Mouse (Mus musculus) liver, embryonic 15.5 days (tissue): ENCODE results near the gene Txlnb. TPM values are rescaled to one million over a fixed set of nuclear protein-coding genes. Genes with fewer than 3 reads are reported as not detected.
"Not testable (repeated sequence)": the region's sequence is repeated elsewhere in the genome, so short reads cannot be mapped to it uniquely, and the experiment has no call there.

Source experiments
- ATAC-seq: fragments of 200-750 bp; cut with Nextera tagmentation; 2 replicates; pipeline ENCODE4 v1.8.0; 2017; ENCODE audit warnings: moderate number of reproducible peaks, mild to moderate bottlenecking, moderate library complexity; ENCODE audit not compliant: insufficient read depth
- H3K27ac ChIP-seq: fragments of 300-500 bp; sonication (generic); replicated peaks from 2 replicates; pipeline ENCODE4 v1.5.1; 2015; ENCODE audit warnings: mild to moderate bottlenecking, inconsistent platforms
- H3K27me3 ChIP-seq: fragments of 300-500 bp; sonication (generic); 2 replicates; pipeline ENCODE4 v1.6.1; 2015; ENCODE audit warnings: mild to moderate bottlenecking, inconsistent platforms
- H3K36me3 ChIP-seq: fragments of 300-500 bp; sonication (generic); replicated peaks from 2 replicates; pipeline ENCODE4 v1.6.1; 2015; ENCODE audit warnings: moderate library complexity, mild to moderate bottlenecking, inconsistent platforms
- H3K4me1 ChIP-seq: fragments of 300-500 bp; sonication (generic); replicated peaks from 2 replicates; pipeline ENCODE4 v1.6.1; 2015; ENCODE audit warnings: inconsistent platforms
- H3K4me2 ChIP-seq: fragments of 300-500 bp; sonication (generic); 2 replicates; pipeline ENCODE4 v1.6.1; 2015; ENCODE audit warnings: moderate library complexity, mild to moderate bottlenecking, inconsistent platforms
- H3K4me3 ChIP-seq: fragments of 300-500 bp; sonication (generic); replicated peaks from 2 replicates; pipeline ENCODE4 v1.5.1; 2015; ENCODE audit warnings: mild to moderate bottlenecking, inconsistent platforms
- H3K9ac ChIP-seq: fragments of 300-500 bp; sonication (generic); 2 replicates; pipeline ENCODE4 v1.6.1; 2015; ENCODE audit warnings: moderate library complexity, mild to moderate bottlenecking, inconsistent platforms
- H3K9me3 ChIP-seq: fragments of 300-500 bp; sonication (generic); replicated peaks from 2 replicates; pipeline ENCODE4 v1.6.1; 2016; ENCODE audit warnings: inconsistent platforms
- WGBS: fragments of 180-500 bp; shearing (Covaris S2); methylation state at CpG from one replicate; pipeline ENCODE4 v1.1.7; 2015; ENCODE audit warnings: mixed read lengths; ENCODE audit not compliant: insufficient replicate concordance; 5-methylcytosine and 5-hydroxymethylcytosine counted together
- polyA plus RNA-seq: library from polyadenylated mRNA; unstranded; fragments of >200 nt; fragmentation: Nextera tagmentation; extraction: Ambion mirVana; gene quantifications from 2 replicates; pipeline ENCODE4 v1.2.1, GENCODE M21; 2015

The Txlnb gene
- polyA plus RNA-seq, 1 experiment from 2014 or later = 0.22 TPM

DNA sequence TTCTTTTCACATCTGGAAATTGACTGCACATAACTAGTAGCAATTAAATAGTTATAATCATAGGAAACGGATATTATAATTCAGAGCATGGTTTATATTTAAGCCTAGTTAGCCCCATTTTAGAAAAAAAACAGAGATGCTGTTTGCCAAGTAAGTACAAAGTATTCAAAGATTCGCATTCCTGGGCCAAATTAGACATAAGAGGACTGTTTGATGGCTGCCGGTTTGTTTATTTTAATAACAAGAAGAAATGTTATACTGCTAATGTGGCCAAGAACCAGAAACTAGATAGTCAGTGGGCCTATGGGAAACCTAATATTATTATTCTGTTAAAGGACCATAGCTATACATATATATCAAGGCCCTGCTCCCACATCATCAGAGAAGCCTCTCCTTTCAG lies 9.3 kb upstream of the Txlnb start:
- H3K36me3 ChIP-seq = no peaks in the 10 kb centered on the region
- H3K4me3 ChIP-seq = no peak overlapping the region
- no peak overlapping the region for H3K4me2 ChIP-seq
- no peak overlapping the region for H3K9ac ChIP-seq
- H3K27me3 ChIP-seq = no peaks in the 10 kb centered on the region
- 64% methylated on average over 3 of the region's 3 CpGs for WGBS
- H3K27ac ChIP-seq = no peak overlapping the region
- H3K4me1 ChIP-seq = no peaks in the 10 kb centered on the region
- ATAC-seq = no peak
- no peaks in the 10 kb centered on the region for H3K9me3 ChIP-seq

DNA sequence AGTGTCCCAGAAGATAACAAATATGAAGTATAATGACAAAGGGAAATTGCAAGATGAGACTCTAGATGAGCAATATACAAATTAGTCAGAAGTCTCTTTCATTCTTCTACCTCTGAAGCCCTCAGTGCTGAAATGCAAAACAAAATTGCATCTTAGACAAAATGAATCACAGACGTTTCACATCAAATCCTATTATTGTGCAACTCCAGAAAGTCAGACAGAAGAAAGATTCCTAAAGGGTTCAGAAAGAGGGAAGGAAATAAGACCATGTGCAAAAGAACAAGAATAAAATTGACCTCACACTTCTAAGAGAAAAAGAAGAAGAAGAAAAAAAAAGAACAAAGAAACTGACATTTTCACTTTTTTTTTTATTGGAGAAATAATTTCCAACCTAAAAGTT lies 8.1 kb upstream of the Txlnb start:
- Histone ChIP-seq H3K27ac (no peak overlapping the region), H3K36me3 (no peaks in the 10 kb centered on the region), H3K4me1 (no peaks in the 10 kb centered on the region), H3K4me2 (no peak overlapping the region), H3K4me3 (no peak overlapping the region), H3K27me3 (no peaks in the 10 kb centered on the region), H3K9ac (no peak overlapping the region), H3K9me3 (no peaks in the 10 kb centered on the region)
- WGBS = 37% methylated on average over 1 of the region's 1 CpGs
- no peak for ATAC-seq

DNA sequence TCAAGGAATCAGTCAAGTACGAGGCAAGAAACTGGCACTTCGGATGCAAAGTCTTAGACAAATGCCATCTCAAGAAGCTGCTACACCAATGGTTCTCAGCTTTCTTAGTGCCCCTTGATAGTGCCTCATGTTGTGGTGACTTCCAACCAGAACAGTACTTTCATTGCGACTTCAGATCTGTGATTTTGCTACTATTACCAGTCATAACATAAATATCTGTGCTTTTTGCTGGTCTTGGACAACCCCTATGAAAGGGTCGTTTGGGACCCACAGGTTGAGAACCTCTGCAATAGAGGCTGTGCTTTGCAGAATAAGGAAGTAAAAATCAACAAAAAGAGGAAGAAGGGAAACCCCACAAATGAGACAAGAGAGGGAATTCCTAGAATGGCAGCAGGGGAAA lies 7.7 kb upstream of the Txlnb start:
- no peak overlapping the region for H3K4me3 ChIP-seq
- H3K9me3 ChIP-seq = no peaks in the 10 kb centered on the region
- H3K4me1 ChIP-seq = no peaks in the 10 kb centered on the region
- no peak overlapping the region for H3K9ac ChIP-seq
- ATAC-seq = no peak
- no peak overlapping the region for H3K4me2 ChIP-seq
- no peaks in the 10 kb centered on the region for H3K27me3 ChIP-seq
- WGBS = 49% methylated on average over 4 of the region's 4 CpGs
- no peaks in the 10 kb centered on the region for H3K36me3 ChIP-seq
- H3K27ac ChIP-seq = no peak overlapping the region

DNA sequence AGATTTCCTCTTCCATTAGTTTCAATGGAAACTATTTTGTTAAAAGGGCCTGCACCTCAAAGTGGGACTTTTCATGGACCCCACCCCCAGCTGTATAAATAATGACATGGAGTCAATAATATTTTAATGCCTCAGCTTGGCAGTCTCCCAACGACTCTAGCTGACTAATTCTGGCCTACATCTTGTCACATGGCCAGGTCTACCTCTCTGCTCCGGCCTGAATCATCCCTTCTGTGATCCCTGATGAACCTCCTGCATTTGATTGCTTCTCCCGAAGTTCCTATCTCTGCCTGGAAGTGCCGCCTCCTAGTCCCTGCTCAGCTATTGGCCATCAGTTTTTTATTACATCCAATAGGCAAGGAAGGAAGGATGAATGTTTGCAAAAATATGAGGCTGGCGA lies 2.1 kb upstream of the Txlnb start:
- 67% methylated on average over 5 of the region's 5 CpGs for WGBS
- Histone ChIP-seq H3K27ac (no peak overlapping the region), H3K4me2 (no peak overlapping the region), H3K9me3 (no peaks in the 10 kb centered on the region), H3K4me3 (no peak overlapping the region), H3K9ac (no peak overlapping the region), H3K4me1 (no peaks in the 10 kb centered on the region), H3K36me3 (no peaks in the 10 kb centered on the region), H3K27me3 (no peaks in the 10 kb centered on the region)
- ATAC-seq = no peak

DNA sequence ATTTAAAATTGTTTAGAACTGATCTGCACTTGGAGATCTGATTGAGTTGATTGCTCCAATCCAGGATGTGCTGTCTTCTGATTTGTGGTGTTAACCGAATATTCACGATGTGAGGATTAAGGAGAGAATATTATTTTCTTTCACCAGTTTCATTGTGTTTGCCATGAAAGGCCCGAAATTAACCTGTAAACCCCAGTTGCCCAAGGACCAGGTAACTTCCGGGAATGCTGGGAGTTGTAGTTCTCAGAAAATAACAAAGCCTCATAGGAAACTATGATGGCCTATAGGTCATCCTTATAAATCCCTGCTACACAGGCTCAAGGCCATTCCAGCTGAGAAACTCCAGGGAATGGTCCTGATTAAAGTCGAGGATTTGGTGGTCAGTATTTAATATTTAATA lies 1.6 kb upstream of the Txlnb start:
- ATAC-seq = no peak
- H3K36me3 ChIP-seq = no peaks in the 10 kb centered on the region
- 60% methylated on average over 5 of the region's 5 CpGs for WGBS
- no peaks in the 10 kb centered on the region for H3K27me3 ChIP-seq
- no peak overlapping the region for H3K27ac ChIP-seq
- H3K4me2 ChIP-seq = no peak overlapping the region
- no peaks in the 10 kb centered on the region for H3K9me3 ChIP-seq
- H3K4me1 ChIP-seq = no peaks in the 10 kb centered on the region
- no peak overlapping the region for H3K4me3 ChIP-seq
- H3K9ac ChIP-seq = no peak overlapping the region

DNA sequence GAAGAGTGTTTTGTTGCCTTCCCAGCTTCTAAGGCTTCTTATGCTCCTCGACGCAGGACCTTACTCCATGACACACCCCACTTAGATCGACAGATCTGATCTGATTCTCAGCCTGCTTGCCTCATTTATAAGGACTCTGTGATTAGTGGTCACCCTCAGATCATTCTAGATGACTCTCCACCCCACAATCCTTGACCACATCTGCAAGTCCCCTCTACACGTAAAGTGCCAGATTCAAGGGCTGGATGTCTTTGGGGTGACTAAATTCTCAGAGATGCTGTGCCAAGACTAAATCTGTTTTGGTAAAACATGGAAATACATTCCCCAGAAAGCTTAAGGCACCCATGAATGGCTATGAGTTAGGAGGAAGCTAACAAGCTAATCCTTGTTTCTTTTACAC lies 799 bp upstream of the Txlnb start:
- H3K9me3 ChIP-seq = no peaks in the 10 kb centered on the region
- no peak overlapping the region for H3K4me2 ChIP-seq
- no peaks in the 10 kb centered on the region for H3K36me3 ChIP-seq
- 60% methylated on average over 4 of the region's 4 CpGs for WGBS
- H3K27ac ChIP-seq = no peak overlapping the region
- no peak for ATAC-seq
- no peaks in the 10 kb centered on the region for H3K27me3 ChIP-seq
- no peak overlapping the region for H3K4me3 ChIP-seq
- H3K9ac ChIP-seq = no peak overlapping the region
- no peaks in the 10 kb centered on the region for H3K4me1 ChIP-seq

DNA sequence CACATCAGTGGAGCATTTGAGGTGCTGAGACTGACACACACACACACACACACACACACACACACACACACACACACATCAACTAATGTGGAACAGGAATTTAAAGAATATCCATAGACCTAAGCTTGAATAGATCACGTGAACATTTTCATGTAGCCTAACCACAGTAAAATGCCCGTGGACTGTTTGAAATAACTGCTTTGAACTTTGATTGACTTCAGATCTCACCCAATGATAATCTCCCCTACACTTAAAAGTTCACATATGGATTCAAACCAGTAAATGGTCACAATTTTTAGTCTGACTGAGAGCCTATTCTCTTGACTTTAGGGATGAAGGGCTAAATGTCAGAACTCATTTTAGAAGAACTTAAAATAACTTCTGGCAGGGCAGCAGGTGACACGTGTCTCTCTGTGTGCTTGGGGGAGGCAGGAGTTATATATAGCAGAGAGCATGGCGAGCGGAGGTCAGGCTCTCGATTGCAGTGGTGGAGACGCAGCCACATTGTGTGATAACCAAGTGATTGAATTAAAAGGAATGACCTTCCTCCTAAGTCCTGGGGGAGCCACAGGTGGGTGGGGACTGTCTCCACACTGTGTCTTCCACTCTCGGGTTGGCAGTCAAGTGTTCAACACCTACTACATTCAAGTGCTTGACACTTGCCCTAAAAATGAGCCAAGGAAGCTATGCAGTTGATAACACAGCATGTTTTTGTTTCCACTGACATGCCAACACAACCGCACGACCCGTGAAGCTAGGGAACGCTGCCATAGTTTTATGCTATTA lies 1.0 kb downstream of the Txlnb start:
- Histone ChIP-seq H3K27me3 (no peaks in the 10 kb centered on the region), H3K9me3 (no peaks in the 10 kb centered on the region), H3K9ac (no peak overlapping the region), H3K27ac (no peak overlapping the region), H3K4me3 (no peak overlapping the region), H3K4me2 (no peak overlapping the region), H3K36me3 (no peaks in the 10 kb centered on the region), H3K4me1 (no peaks in the 10 kb centered on the region)
- WGBS = 39% methylated on average over 12 of the region's 12 CpGs
- no peak for ATAC-seq

DNA sequence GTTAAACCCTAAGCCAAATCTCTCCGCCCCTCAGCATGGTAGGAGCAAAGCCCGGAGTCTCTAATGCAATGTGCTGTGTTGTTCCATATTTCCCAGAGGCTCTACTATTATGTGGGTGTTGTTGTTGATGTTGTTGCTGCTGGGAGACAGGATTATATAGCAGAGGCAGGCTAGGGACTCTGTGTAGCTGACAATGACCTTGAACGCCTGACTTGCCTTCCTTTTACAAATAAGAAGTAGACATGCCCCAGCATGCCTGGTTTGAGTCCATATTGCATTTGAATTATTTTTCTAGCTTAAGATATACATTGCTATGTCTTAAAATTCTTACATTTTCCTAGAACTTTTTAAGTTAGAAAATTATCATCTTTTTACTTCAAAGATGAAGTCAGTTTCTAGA lies 1.7 kb downstream of the Txlnb start:
- H3K4me1 ChIP-seq = no peaks in the 10 kb centered on the region
- no peak overlapping the region for H3K4me3 ChIP-seq
- H3K4me2 ChIP-seq = no peak overlapping the region
- H3K27me3 ChIP-seq = no peaks in the 10 kb centered on the region
- no peaks in the 10 kb centered on the region for H3K36me3 ChIP-seq
- H3K9ac ChIP-seq = no peak overlapping the region
- H3K27ac ChIP-seq = no peak overlapping the region
- H3K9me3 ChIP-seq = no peaks in the 10 kb centered on the region
- WGBS = 74% methylated on average over 3 of the region's 3 CpGs
- ATAC-seq = no peak

DNA sequence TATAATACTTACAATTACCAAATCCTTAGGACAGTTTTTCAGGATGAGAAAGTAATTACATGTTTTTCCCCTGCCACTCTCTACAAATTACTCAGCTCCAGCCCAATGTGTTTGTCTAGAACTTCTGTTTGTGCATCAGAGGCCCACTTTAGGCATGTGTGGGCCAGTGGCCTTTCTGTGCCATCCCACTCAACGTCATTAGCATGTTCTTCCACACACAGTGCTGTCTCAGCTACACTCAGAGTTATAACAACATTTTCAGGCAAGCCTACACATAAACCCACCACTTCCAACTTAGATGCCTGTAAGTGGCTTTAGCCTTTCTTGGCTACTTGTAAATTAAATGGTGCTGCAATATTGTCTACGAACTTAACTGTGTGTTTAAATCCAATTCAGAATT lies 5.8 kb downstream of the Txlnb start:
- no peak for ATAC-seq
- H3K4me3 ChIP-seq = no peak overlapping the region
- H3K36me3 ChIP-seq = no peaks in the 10 kb centered on the region
- H3K27me3 ChIP-seq = no peaks in the 10 kb centered on the region
- no peak overlapping the region for H3K27ac ChIP-seq
- no peak overlapping the region for H3K9ac ChIP-seq
- no peak overlapping the region for H3K4me2 ChIP-seq
- H3K4me1 ChIP-seq = no peaks in the 10 kb centered on the region
- WGBS = 51% methylated on average over 2 of the region's 2 CpGs
- H3K9me3 ChIP-seq = no peaks in the 10 kb centered on the region

DNA sequence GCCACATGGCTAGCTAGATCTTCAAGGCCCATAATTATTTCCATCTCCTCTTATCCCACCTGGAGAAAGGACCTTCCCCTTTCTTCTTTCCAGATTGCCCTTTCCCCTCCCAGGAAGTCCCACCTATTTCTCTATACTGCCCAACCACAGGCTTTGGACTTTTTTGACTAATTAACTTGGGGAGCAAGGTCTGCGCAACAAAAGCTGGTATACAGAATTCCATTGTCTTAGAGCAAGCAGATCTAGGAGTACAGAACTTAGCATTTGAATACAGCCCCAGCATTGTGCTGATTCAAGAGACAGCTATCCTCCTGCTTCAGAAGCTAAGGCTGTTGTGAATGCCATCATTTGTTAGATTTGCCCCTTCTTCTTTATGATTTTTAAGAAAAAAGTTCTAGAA lies 12.5 kb downstream of the Txlnb start:
- no peaks in the 10 kb centered on the region for H3K36me3 ChIP-seq
- WGBS = 67% methylated on average over 1 of the region's 1 CpGs
- H3K4me2 ChIP-seq = no peak overlapping the region
- ATAC-seq = no peak
- H3K4me1 ChIP-seq = no peaks in the 10 kb centered on the region
- no peaks in the 10 kb centered on the region for H3K9me3 ChIP-seq
- H3K27me3 ChIP-seq = no peaks in the 10 kb centered on the region
- H3K9ac ChIP-seq = no peak overlapping the region
- no peak overlapping the region for H3K27ac ChIP-seq
- H3K4me3 ChIP-seq = no peak overlapping the region

DNA sequence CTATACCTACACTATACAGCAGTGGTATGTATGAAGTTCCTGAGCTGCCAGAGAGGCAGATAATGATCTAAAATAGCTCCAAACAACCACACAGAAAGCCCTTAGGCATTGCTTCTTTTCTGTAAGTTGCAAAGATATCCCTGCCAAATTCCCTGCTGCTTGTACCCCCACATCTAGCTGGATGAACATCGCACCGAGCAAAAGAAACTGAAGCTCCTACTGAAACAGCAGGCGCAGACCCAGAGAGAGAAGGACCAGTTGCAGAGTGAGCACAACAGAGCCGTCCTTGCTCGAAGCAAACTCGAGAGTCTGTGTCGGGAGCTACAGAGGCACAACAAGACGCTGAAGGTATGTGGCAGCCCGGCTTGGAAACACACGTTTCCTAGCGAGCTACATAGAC lies 19.0 kb downstream of the Txlnb start:
- H3K36me3 ChIP-seq = no peaks in the 10 kb centered on the region
- no peak overlapping the region for H3K4me3 ChIP-seq
- H3K9ac ChIP-seq = no peak overlapping the region
- no peaks in the 10 kb centered on the region for H3K27me3 ChIP-seq
- no peak overlapping the region for H3K27ac ChIP-seq
- 71% methylated on average over 11 of the region's 11 CpGs for WGBS
- no peaks in the 10 kb centered on the region for H3K4me1 ChIP-seq
- no peak for ATAC-seq
- no peak overlapping the region for H3K4me2 ChIP-seq
- H3K9me3 ChIP-seq = no peaks in the 10 kb centered on the region

DNA sequence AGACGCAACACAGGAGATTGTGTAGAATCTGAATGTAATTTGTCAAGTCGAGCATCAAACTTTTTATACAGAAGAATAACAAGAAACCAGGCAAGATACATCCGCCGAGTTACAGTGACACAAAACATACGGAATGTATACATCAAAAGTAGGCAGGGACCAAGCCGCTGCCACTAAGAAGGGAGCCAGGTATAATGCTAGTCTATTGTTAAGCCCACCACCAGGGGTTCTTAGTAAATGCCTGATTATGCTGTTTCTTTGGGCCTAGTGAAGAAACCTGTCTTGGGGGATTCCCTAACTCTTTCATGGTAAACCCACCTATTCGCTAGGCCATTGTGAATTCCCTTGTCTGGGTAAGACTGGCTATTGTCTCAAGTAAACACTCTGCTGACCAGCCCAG lies 24.4 kb downstream of the Txlnb start:
- not testable (repeated sequence) for H3K9ac ChIP-seq, H3K27me3 ChIP-seq, H3K9me3 ChIP-seq, H3K4me1 ChIP-seq, H3K4me3 ChIP-seq, H3K4me2 ChIP-seq, ATAC-seq, H3K36me3 ChIP-seq, H3K27ac ChIP-seq
- 74% methylated on average over 7 of the region's 7 CpGs for WGBS
